Mouse (Mus musculus): ENCODE measurements around the gene Il17d. TPM values are rescaled to one million over a fixed set of nuclear protein-coding genes. Genes with fewer than 3 reads are reported as not detected.

Gene Il17d
- polyA plus RNA-seq, 2 experiments = 0.08 to 0.50 TPM

DNA sequence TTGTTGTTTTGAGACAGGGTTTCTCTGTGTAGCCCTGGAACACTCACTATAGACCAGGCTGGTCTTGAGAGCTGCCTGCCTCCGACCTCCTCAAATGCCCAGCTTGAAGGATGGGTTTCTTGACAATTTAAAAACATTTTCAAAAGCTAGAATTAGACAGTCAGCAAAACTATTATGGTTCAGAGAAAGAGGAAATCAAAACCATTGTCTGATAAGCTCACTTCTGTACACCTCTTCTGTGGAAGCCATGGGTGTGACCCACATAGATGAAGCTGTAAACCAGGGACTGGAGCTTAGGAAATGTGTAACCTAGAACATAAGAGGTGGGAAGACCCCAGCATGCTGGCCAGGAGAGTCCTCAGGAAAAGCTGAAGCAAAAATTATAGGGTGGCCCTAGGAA lies 32.3 kb downstream of the Il17d start:
- H3K9me3 ChIP-seq (ENCODE audit: control insufficient read depth, low read length) = no peaks in the 10 kb centered on the region
- no peaks in the 10 kb centered on the region for H3K36me3 ChIP-seq (replicated peaks; ENCODE audit: control insufficient read depth, insufficient read depth, low read depth)
- no peak overlapping the region for H3K4me2 ChIP-seq (ENCODE audit: low read depth)
- TF ChIP-seq EP300 (IDR thresholded peaks at IDR 0.05; ENCODE audit: low read depth) (no peak), CTCF (IDR thresholded peaks at IDR 0.05; ENCODE audit: low read depth) (no peak)
- DNase-seq (ENCODE audit: low read depth in 3 of 3, low spot score in 3 of 3) = no peak
- no peak for ATAC-seq (ENCODE audit: insufficient read depth)
- no peaks in the 10 kb centered on the region for H3K4me1 ChIP-seq (replicated peaks; ENCODE audit: control insufficient read depth in 2 of 2, insufficient read depth in 2 of 2, low read length in 1 of 2)
- WGBS (ENCODE audit: insufficient replicate concordance) = 70% methylated on average over 1 of the region's 1 CpGs
- no peak overlapping the region for H3K4me3 ChIP-seq (ENCODE audit: insufficient read depth in 1 of 2, low read depth in 2 of 2, low read length in 2 of 2)
- H3K27me3 ChIP-seq (ENCODE audit: control insufficient read depth, insufficient read depth, low read length) = no peaks in the 10 kb centered on the region
- H3K27ac ChIP-seq = no peak overlapping the region
- no peak overlapping the region for H3K9ac ChIP-seq (replicated peaks)

DNA sequence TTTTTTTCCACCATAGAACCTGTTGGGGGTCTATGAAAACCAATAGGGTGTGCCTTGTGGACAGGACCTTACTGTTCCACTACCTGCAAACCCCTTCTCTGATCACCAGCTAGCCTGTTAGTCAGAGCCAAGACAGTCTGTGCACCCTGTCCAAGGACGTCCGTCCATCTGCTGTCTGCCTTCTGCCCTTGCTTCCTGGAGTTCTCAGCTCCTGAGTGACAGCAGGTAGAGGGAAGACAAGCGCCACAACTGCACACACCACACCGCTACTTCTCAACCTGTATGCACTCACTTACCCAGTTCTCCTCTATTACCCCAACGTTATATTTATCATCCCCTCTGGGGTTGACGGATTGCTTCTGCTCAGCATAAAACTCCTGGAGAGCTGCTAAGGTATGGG lies 41.0 kb downstream of the Il17d start:
- TF ChIP-seq CTCF (IDR thresholded peaks at IDR 0.05; ENCODE audit: low read depth) (no peak), EP300 (IDR thresholded peaks at IDR 0.05; ENCODE audit: low read depth) (no peak)
- 69% methylated on average over 6 of the region's 6 CpGs for WGBS (ENCODE audit: insufficient replicate concordance)
- peaks cover 0 to 4% of the 10 kb centered on the region in 2 experiments; a peak in 3 of 4 replicates for H3K4me1 ChIP-seq (replicated peaks; ENCODE audit: control insufficient read depth in 2 of 2, insufficient read depth in 2 of 2, low read length in 1 of 2)
- no peaks in the 10 kb centered on the region for H3K27me3 ChIP-seq (ENCODE audit: control insufficient read depth, insufficient read depth, low read length)
- no peak overlapping the region for H3K27ac ChIP-seq
- H3K9ac ChIP-seq (replicated peaks) = no peak overlapping the region
- ATAC-seq (ENCODE audit: insufficient read depth) (no peak), DNase-seq (ENCODE audit: low read depth in 3 of 3, low spot score in 3 of 3) (no peak)
- no peak overlapping the region for H3K4me3 ChIP-seq (ENCODE audit: insufficient read depth in 1 of 2, low read depth in 2 of 2, low read length in 2 of 2)
- H3K9me3 ChIP-seq (ENCODE audit: control insufficient read depth, low read length) = no peaks in the 10 kb centered on the region
- no peak overlapping the region for H3K4me2 ChIP-seq (ENCODE audit: low read depth)
- no peaks in the 10 kb centered on the region for H3K36me3 ChIP-seq (replicated peaks; ENCODE audit: control insufficient read depth, insufficient read depth, low read depth)

DNA sequence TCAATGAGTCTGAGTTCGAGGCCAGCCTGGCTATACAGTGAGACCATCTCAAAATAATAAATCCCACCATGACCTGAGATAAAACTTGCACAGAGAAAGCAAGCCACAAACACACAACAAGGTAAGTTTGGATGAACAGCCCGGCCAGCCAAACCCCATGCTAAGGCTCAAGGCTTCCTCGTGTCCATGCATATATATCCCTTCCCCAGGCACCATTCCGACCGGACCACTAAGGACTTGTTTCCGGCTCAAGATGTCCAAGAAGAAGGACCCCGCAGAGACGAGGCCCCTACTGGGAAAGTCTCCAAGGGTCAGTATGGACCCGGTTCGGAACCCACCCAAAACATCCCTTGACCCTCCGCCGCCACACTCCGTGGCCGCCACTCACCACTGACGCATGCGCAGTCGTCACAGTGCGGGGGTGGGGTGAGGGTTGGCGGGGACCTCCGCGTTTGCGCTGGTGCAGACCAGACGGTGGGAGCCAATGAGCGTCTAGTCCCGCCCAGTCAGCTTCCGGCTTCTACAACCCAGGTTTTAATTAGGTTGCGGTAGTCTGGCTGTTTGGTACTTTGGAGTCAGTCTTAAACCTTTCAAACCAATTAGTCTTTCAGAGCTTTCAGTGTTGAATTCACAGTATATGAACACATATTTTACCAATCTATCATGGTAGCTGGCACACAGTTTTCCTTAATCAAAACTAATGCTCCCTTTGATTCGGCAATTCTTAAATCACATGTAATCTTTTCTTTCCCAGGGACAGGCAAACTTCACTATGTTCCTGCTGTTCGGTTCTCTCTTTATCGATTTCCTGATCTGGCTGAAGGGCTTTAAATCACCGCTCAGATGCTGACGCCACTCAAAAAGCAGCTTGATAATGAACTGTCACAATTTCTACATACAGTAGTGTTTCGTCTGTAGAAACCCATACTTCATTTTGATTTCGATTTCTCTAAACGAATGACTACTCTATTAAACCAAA lies 46.9 kb downstream of the Il17d start, which contains the start of gene Eef1akmt1:
Gene Eef1akmt1 (minus strand): TSS at position 458 of the 979 bp plus-strand sequence.
- TF ChIP-seq EP300 (IDR thresholded peaks at IDR 0.05; ENCODE audit: low read depth) (no peak), CTCF (IDR thresholded peaks at IDR 0.05; ENCODE audit: low read depth) (no peak)
- ATAC-seq (ENCODE audit: insufficient read depth) = peak; percentile 99
- WGBS (ENCODE audit: insufficient replicate concordance) = 5% methylated on average over 35 of the region's 35 CpGs

DNA sequence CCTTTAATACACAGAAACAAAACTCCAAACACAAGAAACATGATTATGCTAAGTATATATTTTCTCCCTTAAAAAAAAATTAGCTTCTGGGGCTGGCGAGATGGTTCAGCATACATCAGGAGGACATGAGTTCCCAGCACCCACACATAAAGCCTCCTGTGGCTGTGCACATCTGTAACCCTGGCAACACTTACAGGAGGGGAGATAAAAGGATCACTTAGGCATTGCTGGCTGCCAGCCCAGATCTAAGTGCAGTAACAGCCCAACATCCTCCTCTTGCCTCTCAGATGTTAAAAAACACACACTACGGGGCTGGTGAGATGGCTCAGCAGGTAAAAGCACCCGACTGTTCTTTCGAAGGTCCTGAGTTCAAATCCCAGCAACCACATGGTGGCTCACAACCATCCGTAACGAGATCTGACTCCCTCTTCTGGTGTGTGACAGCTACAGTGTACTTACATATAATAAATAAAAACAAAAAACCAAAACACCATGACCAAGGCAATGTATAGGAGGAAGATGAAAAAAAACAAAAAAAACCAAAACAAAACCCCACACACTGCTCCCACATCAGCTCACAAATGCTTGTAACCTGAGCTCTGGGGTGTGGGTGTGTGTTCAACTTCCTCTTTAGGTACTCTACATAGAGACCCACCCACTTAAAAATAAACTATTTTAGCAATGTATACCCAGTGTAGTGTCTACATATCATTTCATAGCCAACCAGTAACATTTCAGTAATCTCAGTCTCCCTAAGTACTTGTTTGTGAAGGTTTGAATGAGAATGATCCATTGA lies 50.4 kb downstream of the Il17d start:
- ATAC-seq (ENCODE audit: insufficient read depth) (no peak), DNase-seq (ENCODE audit: low read depth in 3 of 3, low spot score in 3 of 3) (no peak)
- H3K4me1 ChIP-seq (replicated peaks; ENCODE audit: control insufficient read depth in 2 of 2, insufficient read depth in 2 of 2, low read length in 1 of 2) = peaks cover 0 to 5% of the 10 kb centered on the region in 2 experiments; a peak in 3 of 4 replicates
- no peak overlapping the region for H3K4me3 ChIP-seq (ENCODE audit: insufficient read depth in 1 of 2, low read depth in 2 of 2, low read length in 2 of 2)
- no peak for TF ChIP-seq CTCF (IDR thresholded peaks at IDR 0.05; ENCODE audit: low read depth)
- no peaks in the 10 kb centered on the region for H3K9me3 ChIP-seq (ENCODE audit: control insufficient read depth, low read length)
- H3K36me3 ChIP-seq (replicated peaks; ENCODE audit: control insufficient read depth, insufficient read depth, low read depth) = peaks cover 3% of the 10 kb centered on the region
- no peak overlapping the region for H3K4me2 ChIP-seq (ENCODE audit: low read depth)
- H3K9ac ChIP-seq (replicated peaks) = no peak overlapping the region
- no peak overlapping the region for H3K27ac ChIP-seq
- 68% methylated on average over 6 of the region's 6 CpGs for WGBS (ENCODE audit: insufficient replicate concordance)
- no peaks in the 10 kb centered on the region for H3K27me3 ChIP-seq (ENCODE audit: control insufficient read depth, insufficient read depth, low read length)

More for the DNA sequence above, 46.9 kb downstream of the Il17d start, which contains the start of gene Eef1akmt1:
- H3K36me3 ChIP-seq (replicated peaks; ENCODE audit: control insufficient read depth, insufficient read depth, low read depth) = no peaks in the 10 kb centered on the region; the same call in 1 of the 2 replicates
- DNase-seq (ENCODE audit: low read depth in 3 of 3, low spot score in 3 of 3) = peak; percentile 84 to 88 (median 87)
- H3K9me3 ChIP-seq (ENCODE audit: control insufficient read depth, low read length) = no peaks in the 10 kb centered on the region
- H3K4me1 ChIP-seq (replicated peaks; ENCODE audit: control insufficient read depth in 2 of 2, insufficient read depth in 2 of 2, low read length in 1 of 2) = peaks cover 0 to 5% of the 10 kb centered on the region in 2 experiments; a peak in 3 of 4 replicates
- peak within 1 kb of the TSS; percentile 83 to 84 for H3K4me3 ChIP-seq (ENCODE audit: insufficient read depth in 1 of 2, low read depth in 2 of 2, low read length in 2 of 2)
- peak within 1 kb of the TSS; percentile 75 for H3K9ac ChIP-seq (replicated peaks)
- H3K4me2 ChIP-seq (ENCODE audit: low read depth) = peak within 1 kb of the TSS; percentile 90
- no peaks in the 10 kb centered on the region for H3K27me3 ChIP-seq (ENCODE audit: control insufficient read depth, insufficient read depth, low read length)
- H3K27ac ChIP-seq = peak within 1 kb of the TSS; percentile 56

Data from liver, embryonic 14.5 days (tissue).